Mouse (Mus musculus): ENCODE data around the gene Olfr1392. TPM values are rescaled to one million over a fixed set of nuclear protein-coding genes. Genes with fewer than 3 reads are reported as not detected.

The Olfr1392 gene
- total RNA-seq, 2 experiments from 2014 or later: 0.47 TPM; not detected in 1

- peak; percentile 43 to 94 for DNase-seq (ENCODE audit: extremely low spot score in 1 of 2, low spot score in 2 of 2)
- intact Hi-C loops (cut with DNase I): loop anchor here (5.0 kb wide), 1 partner anchor 48 kb away; the partner anchor contains the start of gene Zfp62
Observed at GRCm38 (mm10) chr11:49250422-49251379, 34.4 kb upstream of the Olfr1392 start.

- DNase-seq (ENCODE audit: extremely low spot score in 1 of 2, low spot score in 2 of 2): no peak
- intact Hi-C loops (cut with DNase I): loop anchor here (5.0 kb wide), 1 partner anchor 49 kb away; the partner anchor contains the start of gene Zfp62
Observed at GRCm38 (mm10) chr11:49251380-49251761, 33.7 kb upstream of the Olfr1392 start.

DNA sequence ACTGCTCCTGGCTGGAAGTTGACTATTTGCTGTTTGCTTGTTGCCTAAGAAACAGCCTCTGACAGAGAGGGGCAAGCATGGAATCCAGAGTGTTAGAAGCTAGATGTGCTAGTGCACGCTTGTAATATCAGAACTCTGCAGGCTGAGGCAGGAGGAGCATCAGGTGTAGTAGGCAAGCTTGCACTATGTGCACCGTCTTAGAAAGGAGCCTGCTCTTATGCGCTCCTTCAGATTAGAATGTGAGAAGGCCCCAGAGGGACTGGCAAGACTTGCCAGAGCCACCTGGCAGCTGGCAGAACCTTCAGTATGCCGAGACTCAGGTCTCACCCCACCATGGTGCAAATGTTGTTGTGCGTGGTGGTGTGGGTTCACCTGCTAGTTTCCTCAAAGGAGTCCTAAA is 33.0 kb upstream of the Olfr1392 start:
- intact Hi-C loops (cut with DNase I): loop anchor here (5.0 kb wide), 1 partner anchor 50 kb away; the partner anchor contains the start of gene Zfp62
- no peak for DNase-seq (ENCODE audit: extremely low spot score in 1 of 2, low spot score in 2 of 2)

DNA sequence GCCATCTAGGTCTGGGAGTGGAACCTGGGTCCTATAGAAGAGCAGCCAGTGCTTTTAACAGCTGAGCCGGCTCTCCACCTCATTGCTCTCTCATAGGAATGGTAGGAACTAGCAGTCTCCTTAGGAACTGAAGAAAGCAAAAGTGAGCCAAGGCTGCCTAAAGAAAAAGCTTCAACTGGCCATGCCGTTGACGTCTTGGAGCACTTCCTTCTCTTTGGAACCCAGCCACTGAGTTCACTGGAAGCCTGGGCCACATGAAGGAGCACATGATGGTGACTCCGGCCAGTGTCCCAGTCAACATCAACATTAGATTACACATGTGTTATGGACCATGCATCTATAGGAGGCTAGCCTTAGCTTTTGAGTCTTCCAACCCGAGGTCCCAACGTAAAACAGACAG is 32.0 kb upstream of the Olfr1392 start:
- intact Hi-C loops (cut with DNase I): loop anchor here (5.0 kb wide), 1 partner anchor 51 kb away; the partner anchor contains the start of gene Zfp62
- DNase-seq (ENCODE audit: extremely low spot score in 1 of 2, low spot score in 2 of 2): no peak

DNA sequence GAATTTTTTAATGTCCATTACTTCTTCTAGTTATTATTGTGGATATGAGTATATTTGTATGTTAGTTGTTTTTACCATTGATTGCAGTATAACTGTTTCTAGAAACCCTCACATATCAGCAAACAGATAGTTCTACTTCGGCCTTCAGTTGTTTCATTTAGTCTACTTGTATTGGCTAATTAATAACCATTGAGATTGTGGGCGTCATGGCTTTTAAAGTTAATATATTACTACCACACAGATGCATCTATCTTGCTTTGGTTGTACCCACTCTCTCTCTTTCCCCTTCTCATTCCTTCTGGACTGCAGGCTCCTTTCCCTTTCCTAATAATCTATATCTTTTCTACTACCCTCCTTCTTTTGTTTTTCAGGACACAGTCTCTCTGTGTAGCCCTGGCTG is 25.8 kb upstream of the Olfr1392 start:
- no peak for DNase-seq (ENCODE audit: extremely low spot score in 1 of 2, low spot score in 2 of 2)
- intact Hi-C loops (cut with DNase I): no loop called here

GRCm38 (mm10) chr11:49259829-49260228 is 25.3 kb upstream of the Olfr1392 start:
- intact Hi-C loops (cut with DNase I): loop anchor here (10.0 kb wide), 1 partner anchor 455 kb away; the partner anchor contains the start of gene Rack1
- DNase-seq (ENCODE audit: extremely low spot score in 1 of 2, low spot score in 2 of 2): no peak

DNA sequence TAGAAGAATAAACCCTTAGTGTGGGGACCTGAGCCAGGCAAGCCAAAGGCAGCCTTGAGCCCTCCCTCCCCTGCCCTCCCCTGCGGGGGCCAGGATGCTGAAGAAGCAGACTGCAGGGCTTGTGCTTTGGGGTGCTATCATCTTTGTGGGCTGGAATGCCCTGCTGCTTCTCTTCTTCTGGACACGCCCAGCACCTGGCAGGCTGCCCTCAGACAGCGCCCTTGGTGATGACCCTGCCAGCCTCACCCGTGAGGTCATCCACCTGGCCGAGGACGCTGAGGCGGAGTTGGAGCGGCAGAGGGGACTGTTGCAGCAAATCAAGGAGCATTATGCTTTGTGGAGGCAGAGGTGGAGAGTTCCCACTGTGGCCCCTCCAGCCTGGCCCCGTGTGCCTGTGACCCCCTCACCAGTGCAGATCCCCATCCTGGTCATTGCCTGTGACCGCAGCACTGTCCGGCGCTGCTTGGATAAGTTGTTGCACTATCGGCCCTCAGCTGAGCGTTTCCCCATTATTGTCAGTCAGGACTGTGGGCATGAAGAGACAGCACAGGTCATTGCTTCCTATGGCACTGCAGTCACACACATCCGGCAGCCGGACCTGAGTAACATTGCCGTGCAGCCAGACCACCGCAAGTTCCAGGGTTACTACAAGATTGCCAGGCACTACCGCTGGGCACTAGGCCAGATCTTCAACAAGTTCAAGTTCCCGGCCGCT is 24.3 kb upstream of the Olfr1392 start:
- intact Hi-C loops (cut with DNase I): loop anchor here (10.0 kb wide), 1 partner anchor 456 kb away; the partner anchor contains the start of gene Rack1
- no peak for DNase-seq (ENCODE audit: extremely low spot score in 1 of 2, low spot score in 2 of 2)

DNA sequence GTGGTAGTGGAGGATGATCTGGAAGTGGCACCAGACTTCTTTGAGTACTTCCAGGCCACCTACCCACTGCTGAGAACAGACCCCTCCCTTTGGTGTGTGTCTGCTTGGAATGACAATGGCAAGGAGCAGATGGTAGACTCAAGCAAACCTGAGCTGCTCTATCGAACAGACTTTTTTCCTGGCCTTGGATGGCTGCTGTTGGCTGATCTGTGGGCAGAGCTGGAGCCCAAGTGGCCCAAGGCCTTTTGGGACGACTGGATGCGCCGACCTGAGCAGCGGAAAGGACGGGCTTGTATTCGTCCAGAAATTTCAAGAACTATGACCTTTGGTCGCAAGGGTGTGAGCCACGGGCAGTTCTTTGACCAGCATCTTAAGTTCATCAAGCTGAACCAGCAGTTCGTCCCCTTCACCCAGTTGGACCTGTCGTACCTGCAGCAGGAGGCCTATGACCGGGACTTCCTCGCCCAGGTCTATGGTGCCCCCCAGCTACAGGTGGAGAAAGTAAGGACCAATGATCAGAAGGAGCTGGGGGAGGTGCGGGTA is 23.7 kb upstream of the Olfr1392 start:
- DNase-seq (ENCODE audit: extremely low spot score in 1 of 2, low spot score in 2 of 2): no peak
- intact Hi-C loops (cut with DNase I): loop anchor here (10.0 kb wide), 1 partner anchor 457 kb away; the partner anchor contains the start of gene Rack1

DNA sequence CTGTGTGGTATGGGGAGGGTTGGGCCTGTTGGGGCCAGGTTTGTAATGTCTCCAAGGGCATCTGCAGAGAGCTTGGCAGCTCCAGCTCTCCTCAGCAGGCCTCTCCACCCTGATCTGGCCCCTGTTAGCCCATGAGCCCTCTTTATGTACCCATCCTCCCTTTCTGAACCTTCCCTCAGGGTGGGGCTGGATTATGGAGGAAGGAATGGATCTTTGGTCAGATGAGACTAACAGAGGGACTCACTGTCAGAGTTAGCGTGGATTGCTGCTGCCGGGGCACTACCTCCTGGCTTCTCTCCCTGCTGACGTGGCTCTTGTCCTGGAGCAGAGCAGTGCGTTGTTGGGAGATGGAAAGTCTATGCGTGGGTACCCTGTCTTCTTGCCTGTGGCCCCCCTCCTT is 22.8 kb upstream of the Olfr1392 start:
- DNase-seq (ENCODE audit: extremely low spot score in 1 of 2, low spot score in 2 of 2): no peak
- intact Hi-C loops (cut with DNase I): loop anchor here (10.0 kb wide), 1 partner anchor 457 kb away; the partner anchor contains the start of gene Rack1

GRCm38 (mm10) chr11:49263149-49263548 is 21.9 kb upstream of the Olfr1392 start:
- no peak for DNase-seq (ENCODE audit: extremely low spot score in 1 of 2, low spot score in 2 of 2)
- intact Hi-C loops (cut with DNase I): loop anchor here (10.0 kb wide), 1 partner anchor 458 kb away; the partner anchor contains the start of gene Rack1

DNA sequence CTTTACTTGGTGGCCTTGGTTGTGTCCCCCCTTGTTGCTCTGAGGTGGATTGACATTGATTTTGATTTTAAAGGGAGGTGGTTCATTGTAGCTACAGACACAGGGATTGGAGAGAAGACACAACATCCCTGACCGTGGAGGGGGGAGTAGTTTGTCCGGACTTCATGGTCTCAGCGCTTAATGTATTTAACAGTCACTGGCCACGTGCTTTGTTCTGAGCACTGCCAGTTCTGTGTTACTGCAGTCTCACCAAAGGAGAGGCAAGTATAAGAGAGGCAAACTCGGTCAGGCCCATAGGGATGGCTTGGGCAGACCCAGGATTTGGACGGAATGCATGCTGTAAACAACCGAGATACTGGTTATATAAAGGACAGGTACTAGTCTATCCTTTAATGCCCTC is 21.0 kb upstream of the Olfr1392 start:
- intact Hi-C loops (cut with DNase I): loop anchor here (10.0 kb wide), 1 partner anchor 459 kb away; the partner anchor contains the start of gene Rack1
- no peak for DNase-seq (ENCODE audit: extremely low spot score in 1 of 2, low spot score in 2 of 2)

GRCm38 (mm10) chr11:49264622-49265021 is 20.5 kb upstream of the Olfr1392 start:
- intact Hi-C loops (cut with DNase I): loop anchor here (5.0 to 10.0 kb wide), 2 partner anchors 67 to 460 kb away; partner anchors contain the start of gene Rack1
- DNase-seq (ENCODE audit: extremely low spot score in 1 of 2, low spot score in 2 of 2): no peak

GRCm38 (mm10) chr11:49265101-49265500 is 20.0 kb upstream of the Olfr1392 start:
- intact Hi-C loops (cut with DNase I): loop anchor here (5.0 to 10.0 kb wide), 2 partner anchors 68 to 460 kb away; partner anchors contain the start of gene Rack1
- no peak for DNase-seq (ENCODE audit: extremely low spot score in 1 of 2, low spot score in 2 of 2)

- intact Hi-C loops (cut with DNase I): loop anchor here (5.0 to 10.0 kb wide), 2 partner anchors 69 to 462 kb away; partner anchors contain the start of gene Rack1
- DNase-seq (ENCODE audit: extremely low spot score in 1 of 2, low spot score in 2 of 2): no peak
Observed at GRCm38 (mm10) chr11:49266671-49267070, 18.4 kb upstream of the Olfr1392 start.

DNA sequence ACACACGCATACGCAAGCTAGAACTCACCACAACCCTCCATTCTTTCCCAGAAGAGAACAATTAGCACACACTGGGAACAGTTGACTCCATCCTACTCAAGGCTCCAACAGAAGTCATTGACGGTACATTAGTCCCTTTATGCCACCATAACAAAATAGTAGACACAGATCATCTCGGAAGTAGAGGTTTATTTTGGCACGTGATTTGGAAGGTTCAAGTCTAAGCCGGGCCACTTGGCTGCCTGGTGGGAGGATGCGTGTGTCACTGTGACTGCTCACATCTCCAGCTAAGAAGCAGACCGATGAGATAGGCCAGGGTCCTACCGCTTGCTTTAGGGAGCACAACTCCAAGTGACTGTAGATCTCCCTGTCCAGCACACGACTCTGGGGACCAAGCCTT is 17.8 kb upstream of the Olfr1392 start:
- DNase-seq (ENCODE audit: extremely low spot score in 1 of 2, low spot score in 2 of 2): no peak
- intact Hi-C loops (cut with DNase I): loop anchor here (5.0 to 10.0 kb wide), 2 partner anchors 70 to 463 kb away; partner anchors contain the start of gene Rack1

GRCm38 (mm10) chr11:49267970-49268579 is 17.0 kb upstream of the Olfr1392 start:
- intact Hi-C loops (cut with DNase I): loop anchor here (5.0 to 10.0 kb wide), 2 partner anchors 71 to 463 kb away; partner anchors contain the start of gene Rack1
- DNase-seq (ENCODE audit: extremely low spot score in 1 of 2, low spot score in 2 of 2): no peak

- DNase-seq (ENCODE audit: extremely low spot score in 1 of 2, low spot score in 2 of 2): no peak
- intact Hi-C loops (cut with DNase I): loop anchor here (5.0 to 10.0 kb wide), 5 partner anchors 72 to 465 kb away; partner anchors contain the start of genes Btnl9, Irgm1, Olfr1396 and Rack1
Observed at GRCm38 (mm10) chr11:49269761-49270160, 15.3 kb upstream of the Olfr1392 start.

- intact Hi-C loops (cut with DNase I): loop anchor here (5.0 kb wide), 3 partner anchors 83 to 398 kb away; partner anchors contain the start of genes Btnl9, Irgm1 and Olfr1396
- DNase-seq (ENCODE audit: extremely low spot score in 1 of 2, low spot score in 2 of 2): no peak
Observed at GRCm38 (mm10) chr11:49270368-49270767, 14.7 kb upstream of the Olfr1392 start.

All from left cerebral cortex, postnatal 10 days (tissue).